8 mouse cellular contexts compared by ENCODE assay signal in genomic region chr1:167349815-167350596, GRCm38 (mm10). TPM values are rescaled to one million over a fixed set of nuclear protein-coding genes. Genes with fewer than 3 reads are reported as not detected.
DNase-seq lines count a peak whose midpoint lies in the region; ATAC-seq and TF ChIP-seq lines count a peak whose summit lies in the region.

Gene Aldh9a1 (plus strand): TSS chr1:167349991.

- peak; percentile 99 for ATAC-seq in erythroid progenitor cell, adult 5-6 weeks (replicated peaks; ENCODE audit: low FRiP score, poor library complexity, severe bottlenecking)
- ATAC-seq in heart, embryonic 12.5 days (ENCODE audit: insufficient number of reproducible peaks, low FRiP score) = peak; percentile 96
- peak; percentile 99 for ATAC-seq in kidney, postnatal 0 days (replicated peaks; ENCODE audit: low FRiP score, low read depth)
- ATAC-seq in liver, embryonic 11.5 days (replicated peaks; ENCODE audit: low FRiP score) = peak; percentile 96
- peak; percentile 98 for ATAC-seq in stomach, embryonic 14.5 days (ENCODE audit: insufficient number of reproducible peaks, insufficient read depth, low FRiP score, low read depth)

- DNase-seq in CD4-positive helper T cell, adult 2 months (ENCODE audit: low read depth, low spot score) = peak; percentile 86
- peak; percentile 75 for DNase-seq in brain, embryonic 18.5 days (ENCODE audit: low read depth, low spot score)
- peak; percentile 93 for DNase-seq in kidney, postnatal 0 days (ENCODE audit: low spot score)
- DNase-seq in liver, embryonic 11.5 days (ENCODE audit: low spot score) = peak; percentile 93
- peak; percentile 87 for DNase-seq in naive thymus-derived CD4-positive, alpha-beta T cell, adult 2 months (ENCODE audit: low read depth)

- H3K9me3 ChIP-seq in heart, embryonic 12.5 days (replicated peaks) = no peaks in the 10 kb centered on the region
- H3K9me3 ChIP-seq in kidney, postnatal 0 days (replicated peaks; ENCODE audit: low read length) = no peaks in the 10 kb centered on the region
- no peaks in the 10 kb centered on the region for H3K9me3 ChIP-seq in liver, embryonic 11.5 days (ENCODE audit: control insufficient read depth, low read length)
- no peaks in the 10 kb centered on the region for H3K9me3 ChIP-seq in stomach, embryonic 14.5 days (ENCODE audit: control insufficient read depth, low read depth, low read length)

- peaks cover 15% of the 10 kb centered on the region for H3K36me3 ChIP-seq in heart, embryonic 12.5 days
- no peaks in the 10 kb centered on the region for H3K36me3 ChIP-seq in kidney, postnatal 0 days (ENCODE audit: insufficient read depth, low read length)
- H3K36me3 ChIP-seq in liver, embryonic 11.5 days (ENCODE audit: control insufficient read depth, insufficient read depth, low read length) = peaks cover 7% of the 10 kb centered on the region
- H3K36me3 ChIP-seq in stomach, embryonic 14.5 days (ENCODE audit: control insufficient read depth, insufficient read depth, low read length) = peaks cover 4% of the 10 kb centered on the region; the same call in 1 of the 2 replicates

- peak within 1 kb of the TSS; percentile 84 for H3K27ac ChIP-seq in heart, embryonic 12.5 days (ENCODE audit: poor library complexity, severe bottlenecking)
- peak within 1 kb of the TSS; percentile 75 for H3K27ac ChIP-seq in kidney, postnatal 0 days
- peak within 1 kb of the TSS; percentile 91 for H3K27ac ChIP-seq in liver, embryonic 11.5 days (ENCODE audit: low read depth, low read length)
- peak within 1 kb of the TSS; percentile 53 for H3K27ac ChIP-seq in stomach, embryonic 14.5 days (ENCODE audit: low read length)

- H3K4me1 ChIP-seq in heart, embryonic 12.5 days (replicated peaks) = peaks cover 12% of the 10 kb centered on the region
- H3K4me1 ChIP-seq in kidney, postnatal 0 days (replicated peaks; ENCODE audit: insufficient read depth, low read length) = no peaks in the 10 kb centered on the region
- H3K4me1 ChIP-seq in liver, embryonic 11.5 days (replicated peaks; ENCODE audit: control insufficient read depth, insufficient read depth, low read length) = peaks cover 11% of the 10 kb centered on the region
- H3K4me1 ChIP-seq in stomach, embryonic 14.5 days (ENCODE audit: control insufficient read depth, insufficient read depth, low read length) = no peaks in the 10 kb centered on the region

- H3K27me3 ChIP-seq in heart, embryonic 12.5 days (replicated peaks) = no peaks in the 10 kb centered on the region
- H3K27me3 ChIP-seq in kidney, postnatal 0 days (ENCODE audit: insufficient read depth, low read length) = no peaks in the 10 kb centered on the region
- no peaks in the 10 kb centered on the region for H3K27me3 ChIP-seq in liver, embryonic 11.5 days (replicated peaks; ENCODE audit: control insufficient read depth, insufficient read depth, low read length)
- no peaks in the 10 kb centered on the region for H3K27me3 ChIP-seq in stomach, embryonic 14.5 days (ENCODE audit: control insufficient read depth, insufficient read depth, low read length)

- peak within 1 kb of the TSS; percentile 92 for H3K4me2 ChIP-seq in heart, embryonic 12.5 days
- H3K4me2 ChIP-seq in kidney, postnatal 0 days (ENCODE audit: low read length) = peak within 1 kb of the TSS; percentile 86
- peak within 1 kb of the TSS; percentile 79 for H3K4me2 ChIP-seq in liver, embryonic 11.5 days
- H3K4me2 ChIP-seq in stomach, embryonic 14.5 days (replicated peaks; ENCODE audit: low read depth, low read length) = peak within 1 kb of the TSS; percentile 58

- under 1% methylated on average over 55 of the region's 55 CpGs for WGBS in heart, embryonic 12.5 days
- WGBS in kidney, postnatal 0 days = under 1% methylated on average over 55 of the region's 55 CpGs
- under 1% methylated on average over 55 of the region's 55 CpGs for WGBS in liver, embryonic 11.5 days
- under 1% methylated on average over 55 of the region's 55 CpGs for WGBS in stomach, embryonic 14.5 days

- TF ChIP-seq CTCF in kidney, postnatal 0 days (IDR thresholded peaks at IDR 0.05; ENCODE audit: low read depth) = no peak

- H3K4me3 ChIP-seq in heart, embryonic 12.5 days = peak within 1 kb of the TSS; percentile 63
- H3K4me3 ChIP-seq in kidney, postnatal 0 days (replicated peaks; ENCODE audit: low read depth, low read length) = peak within 1 kb of the TSS; percentile 74
- H3K4me3 ChIP-seq in liver, embryonic 11.5 days (ENCODE audit: low read depth, low read length) = peak within 1 kb of the TSS; percentile 85
- H3K4me3 ChIP-seq in stomach, embryonic 14.5 days (ENCODE audit: low read depth, low read length) = peak within 1 kb of the TSS; percentile 67

- peak within 1 kb of the TSS; percentile 73 for H3K9ac ChIP-seq in heart, embryonic 12.5 days
- peak within 1 kb of the TSS; percentile 76 for H3K9ac ChIP-seq in kidney, postnatal 0 days (ENCODE audit: low read depth, low read length)
- H3K9ac ChIP-seq in liver, embryonic 11.5 days (ENCODE audit: low read depth, low read length) = peak within 1 kb of the TSS; percentile 89
- H3K9ac ChIP-seq in stomach, embryonic 14.5 days (replicated peaks; ENCODE audit: low read depth, low read length) = peak within 1 kb of the TSS; percentile 47

RNA-seq across cellular contexts. Expression of gene Aldh9a1, which starts in this region (rescaled TPM):
- 13.0 and 20.1 TPM in 2 replicates for total RNA-seq in erythroid progenitor cell, adult 5-6 weeks (2015; ENCODE audit: low replicate concordance)
- 9.4 and 11.8 TPM in 2 replicates for total RNA-seq in erythroid progenitor cell, adult 5-6 weeks (2017; ENCODE audit: low replicate concordance)
- polyA plus RNA-seq in heart, embryonic 12.5 days (2016; fragmentation: Nextera tagmentation; extraction: Ambion mirVana) = 27.1 and 27.6 TPM in 2 replicates
- 54.3 and 64.6 TPM in 2 replicates for polyA plus RNA-seq in kidney, postnatal 0 days (2015; fragmentation: Nextera tagmentation; extraction: Ambion mirVana)
- polyA plus RNA-seq in liver, embryonic 11.5 days (2014; fragmentation: Nextera tagmentation; extraction: Ambion mirVana) = 112 and 129 TPM in 2 replicates
- 53.2 and 54.2 TPM in 2 replicates for polyA plus RNA-seq in stomach, embryonic 14.5 days (2014; fragmentation: Nextera tagmentation; extraction: Ambion mirVana)

Comparison
In these comparisons a context has a peak if more than half of its experiments do, and no peak if none do; other contexts are left out.
1. Peak in every context shown above with its lines: DNase-seq, ATAC-seq, H3K4me3 ChIP-seq and H3K27ac ChIP-seq.